Mouse (Mus musculus): ENCODE data around the gene Erp44.

Gene Erp44

GRCm38 (mm10) chr4:48236721-48237120, 42.6 kb downstream of the Erp44 start:
- DNase-seq (ENCODE audit: low spot score): no peak

GRCm38 (mm10) chr4:48226800-48227199, 52.6 kb downstream of the Erp44 start:
- no peak for DNase-seq (ENCODE audit: low spot score)

GRCm38 (mm10) chr4:48225604-48226003, 53.8 kb downstream of the Erp44 start:
- DNase-seq (ENCODE audit: low spot score): no peak

GRCm38 (mm10) chr4:48225173-48225572, 54.2 kb downstream of the Erp44 start:
- DNase-seq (ENCODE audit: low spot score): peak; percentile 85

- DNase-seq (ENCODE audit: low spot score): no peak
Observed at GRCm38 (mm10) chr4:48203564-48203963, 75.8 kb downstream of the Erp44 start.

- DNase-seq (ENCODE audit: low spot score): no peak
Observed at GRCm38 (mm10) chr4:48198447-48198846, 80.9 kb downstream of the Erp44 start.

- no peak for DNase-seq (ENCODE audit: low spot score)
Observed at GRCm38 (mm10) chr4:48197925-48198324, 81.4 kb downstream of the Erp44 start.

- no peak for DNase-seq (ENCODE audit: low spot score)
Observed at GRCm38 (mm10) chr4:48182115-48182806, 97.1 kb downstream of the Erp44 start.

- no peak for DNase-seq (ENCODE audit: low spot score)
Observed at GRCm38 (mm10) chr4:48181366-48181765, 98.0 kb downstream of the Erp44 start.

- no peak for DNase-seq (ENCODE audit: low spot score)
Observed at GRCm38 (mm10) chr4:48180922-48181321, 98.4 kb downstream of the Erp44 start.

- DNase-seq (ENCODE audit: low spot score): no peak
Observed at GRCm38 (mm10) chr4:48175666-48176065, 103.7 kb downstream of the Erp44 start.

- no peak for DNase-seq (ENCODE audit: low spot score)
Observed at GRCm38 (mm10) chr4:48163851-48164250, 115.5 kb downstream of the Erp44 start.

GRCm38 (mm10) chr4:48160386-48160785, 119.0 kb downstream of the Erp44 start:
- no peak for DNase-seq (ENCODE audit: low spot score)

GRCm38 (mm10) chr4:48155864-48156263, 123.5 kb downstream of the Erp44 start:
- no peak for DNase-seq (ENCODE audit: low spot score)

GRCm38 (mm10) chr4:48153229-48153628, 126.1 kb downstream of the Erp44 start:
- no peak for DNase-seq (ENCODE audit: low spot score)

- no peak for DNase-seq (ENCODE audit: low spot score)
Observed at GRCm38 (mm10) chr4:48149492-48149891, 129.9 kb downstream of the Erp44 start.
